Mouse (Mus musculus): ENCODE measurements around the gene Cdk2ap1.

- TF ChIP-seq CTCF (IDR thresholded peaks at IDR 0.05; ENCODE audit: low read depth): no peak
- TF ChIP-seq EP300 (IDR thresholded peaks at IDR 0.05; ENCODE audit: low read depth): no peak
These were observed 11.4 kb upstream of the Cdk2ap1 start for GRCm38 (mm10) chr5:124374298-124374697.
